ENCODE assay signal across 16 mouse cellular contexts in the genomic region with DNA sequence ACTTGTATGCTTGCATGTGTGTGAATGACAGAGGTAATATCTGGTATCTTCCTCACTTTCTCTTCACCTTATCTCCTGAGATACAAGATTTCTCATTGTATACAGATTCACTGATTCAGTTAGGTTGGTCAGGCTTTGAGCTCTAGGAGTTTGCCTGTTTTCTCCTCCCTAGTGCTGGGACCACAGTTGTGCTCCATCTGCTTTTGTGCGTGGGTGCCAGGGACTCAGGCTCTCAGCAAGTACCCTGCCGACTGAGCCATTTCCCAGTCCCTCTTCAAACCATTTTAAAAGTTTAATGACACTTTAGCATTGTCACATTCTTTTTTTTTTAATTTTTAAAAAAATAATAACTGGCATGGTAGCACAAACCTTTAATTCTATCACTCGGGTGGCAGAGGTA. TPM values are rescaled to one million over a fixed set of nuclear protein-coding genes. Genes with fewer than 3 reads are reported as not detected.
"Had no signal": no experiment of that assay in that cellular context is flagged by ENCODE, and none has a peak within 500 bp of the region (broad histone marks: within the 10 kb centered on the region; RNA-seq: fewer than 3 reads in every experiment).

No protein-coding gene starts in this region.

- DNase-seq: gastrocnemius, postnatal 14 days; gastrocnemius, postnatal 36 days; heart, adult 18-20 months; heart, postnatal 14 days; heart, postnatal 36 days; kidney, adult 11 months; kidney, adult 2 months; kidney, adult 9 months; kidney, postnatal 14 days; kidney, postnatal 36 days; left cerebral cortex, postnatal 4 days had no signal

RNA-seq across cellular contexts. Expression of gene Actg2, which starts 20.9 kb away (rescaled TPM):
- total RNA-seq: hematopoietic stem cell, adult 5-6 weeks; layer of hippocampus, adult 2 months; layer of hippocampus, postnatal 36 days; left cerebral cortex, adult 8-10 months; left cerebral cortex, postnatal 25 days had no signal
